Mouse (Mus musculus) stomach, postnatal 0 days (tissue): ENCODE results near the gene Cep70.

Source experiments
- CTCF ChIP-seq: IDR thresholded peaks from 2 replicates; pipeline ENCODE4 v1.5.1; 2016; ENCODE audit warnings: antibody characterized with exemption, low read depth, mild to moderate bottlenecking, moderate library complexity
- EP300 ChIP-seq: optimal IDR thresholded peaks from 2 replicates; pipeline ENCODE3; 2016; ENCODE audit warnings: antibody characterized with exemption

DNA sequence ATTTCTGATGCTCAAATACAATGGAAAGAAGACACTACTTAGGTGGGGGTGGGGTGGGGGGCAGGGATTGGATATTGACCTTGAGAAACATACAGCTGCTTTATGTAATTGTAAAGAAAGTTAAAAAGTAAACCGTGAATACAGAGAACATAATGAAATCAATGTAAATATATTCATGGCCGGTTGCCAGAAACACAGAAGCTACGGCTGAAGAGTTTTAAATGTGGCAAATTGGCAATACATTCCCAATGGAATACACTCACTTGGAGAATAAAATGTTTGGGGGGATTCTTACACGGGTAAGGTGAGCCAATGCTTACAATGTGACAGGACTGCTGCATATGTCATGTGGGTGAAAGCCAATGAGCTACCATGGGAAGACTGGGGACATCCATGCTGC lies 83.7 kb downstream of the Cep70 start:
- TF ChIP-seq CTCF (no peak), EP300 (no peak)
